In the genomic region with DNA sequence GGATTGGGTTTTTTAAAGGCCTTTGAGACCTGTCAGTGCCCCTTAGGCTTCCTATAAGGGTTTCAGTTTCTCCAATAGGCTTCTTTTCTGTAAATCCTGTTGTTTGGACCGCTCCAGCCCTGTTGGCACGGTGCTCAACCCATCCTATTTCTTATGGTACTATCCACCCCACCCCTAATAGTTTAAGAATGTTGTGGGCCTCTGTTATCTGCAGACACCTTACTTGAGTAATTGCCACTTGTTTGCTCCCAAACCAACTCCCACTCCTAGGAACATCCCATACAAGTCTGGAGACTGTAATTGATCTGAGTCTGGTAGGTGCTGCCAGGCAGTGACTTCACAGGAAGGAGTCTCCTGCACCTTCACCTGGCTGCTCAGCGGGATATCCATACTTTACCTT, we compare ENCODE assay signal across 8 mouse cellular contexts. TPM values are rescaled to one million over a fixed set of nuclear protein-coding genes. Genes with fewer than 3 reads are reported as not detected.
DNase-seq lines count a peak whose midpoint lies in the region; ATAC-seq and TF ChIP-seq lines count a peak whose summit lies in the region.

No protein-coding gene starts in this region.

- peaks cover 17% of the 10 kb centered on the region for H3K4me1 ChIP-seq in heart, embryonic 13.5 days
- H3K4me1 ChIP-seq in E14TG2a.4 (replicated peaks; ENCODE audit: low read depth, low read length), result peaks cover 71% of the 10 kb centered on the region
- peaks cover 24% of the 10 kb centered on the region for H3K4me1 ChIP-seq in forebrain, embryonic 13.5 days
- peaks cover 32% of the 10 kb centered on the region for H3K4me1 ChIP-seq in liver, embryonic 15.5 days (replicated peaks)

- 45% methylated on average over 3 of the region's 3 CpGs for WGBS in heart, embryonic 13.5 days
- 55% methylated on average over 3 of the region's 3 CpGs for WGBS in forebrain, embryonic 13.5 days
- 46% methylated on average over 3 of the region's 3 CpGs for WGBS in liver, embryonic 15.5 days (ENCODE audit: insufficient replicate concordance)

- peak overlapping the region; percentile 96 for H3K4me3 ChIP-seq in heart, embryonic 13.5 days
- peak overlapping the region; percentile 95 for H3K4me3 ChIP-seq in E14TG2a.4 (replicated peaks; ENCODE audit: low read length)
- H3K4me3 ChIP-seq in forebrain, embryonic 13.5 days, result peak overlapping the region; percentile 85
- H3K4me3 ChIP-seq in liver, embryonic 15.5 days (replicated peaks), result peak overlapping the region; percentile 95

- no peak for TF ChIP-seq CTCF in E14TG2a.4 (conservative IDR thresholded peaks at IDR 0.05; ENCODE audit: low read length)

- H3K9me3 ChIP-seq in heart, embryonic 13.5 days, result no peaks in the 10 kb centered on the region
- H3K9me3 ChIP-seq in E14TG2a.4 (ENCODE audit: low read length), result no peaks in the 10 kb centered on the region
- H3K9me3 ChIP-seq in forebrain, embryonic 13.5 days (replicated peaks), result no peaks in the 10 kb centered on the region
- H3K9me3 ChIP-seq in liver, embryonic 15.5 days (replicated peaks), result no peaks in the 10 kb centered on the region

- peaks cover 47% of the 10 kb centered on the region for H3K36me3 ChIP-seq in heart, embryonic 13.5 days
- peaks cover 73% of the 10 kb centered on the region for H3K36me3 ChIP-seq in E14TG2a.4 (ENCODE audit: insufficient read depth, low read length)
- H3K36me3 ChIP-seq in forebrain, embryonic 13.5 days (ENCODE audit: poor library complexity, severe bottlenecking), result peaks cover 60% of the 10 kb centered on the region
- peaks cover 48% of the 10 kb centered on the region for H3K36me3 ChIP-seq in liver, embryonic 15.5 days (replicated peaks)

- no peak for DNase-seq in heart, adult 18-20 months
- no peak for DNase-seq in urinary bladder, postnatal 14 days (ENCODE audit: low spot score)
- no peak for DNase-seq in adrenal gland, postnatal 10 days
- DNase-seq in urinary bladder, postnatal 36 days (ENCODE audit: low spot score in 2 of 2), result no peak

- peak overlapping the region; percentile 93 for H3K4me2 ChIP-seq in heart, embryonic 13.5 days
- H3K4me2 ChIP-seq in forebrain, embryonic 13.5 days, result peak overlapping the region; percentile 94
- peak overlapping the region; percentile 84 for H3K4me2 ChIP-seq in liver, embryonic 15.5 days

- peak overlapping the region; percentile 94 for H3K27ac ChIP-seq in heart, embryonic 13.5 days (replicated peaks)
- H3K27ac ChIP-seq in forebrain, embryonic 13.5 days, result peak overlapping the region; percentile 90
- H3K27ac ChIP-seq in liver, embryonic 15.5 days (replicated peaks), result peak overlapping the region; percentile 94

- H3K27me3 ChIP-seq in heart, embryonic 13.5 days (replicated peaks), result no peaks in the 10 kb centered on the region
- H3K27me3 ChIP-seq in E14TG2a.4 (ENCODE audit: insufficient read depth, low read length), result no peaks in the 10 kb centered on the region
- no peaks in the 10 kb centered on the region for H3K27me3 ChIP-seq in forebrain, embryonic 13.5 days
- H3K27me3 ChIP-seq in liver, embryonic 15.5 days, result no peaks in the 10 kb centered on the region

- peak overlapping the region; percentile 94 for H3K9ac ChIP-seq in heart, embryonic 13.5 days
- H3K9ac ChIP-seq in forebrain, embryonic 13.5 days, result peak overlapping the region; percentile 81
- H3K9ac ChIP-seq in liver, embryonic 15.5 days, result peak overlapping the region; percentile 84

- ATAC-seq in heart, embryonic 13.5 days (ENCODE audit: extremely low read depth, insufficient number of reproducible peaks, low FRiP score, low TSS enrichment), result no peak
- no peak for ATAC-seq in forebrain, embryonic 13.5 days
- no peak for ATAC-seq in liver, embryonic 15.5 days (ENCODE audit: insufficient read depth)

RNA-seq across cellular contexts. Expression of gene Leng8, which starts 0.9 kb away (rescaled TPM):
- polyA plus RNA-seq in heart, embryonic 13.5 days (2015; fragmentation: Nextera tagmentation; extraction: Ambion mirVana), result 44.4 and 45.9 TPM in 2 replicates
- total RNA-seq in heart, adult 18-20 months (2021), result 10 to 100 TPM; 21.2 to 31.9 TPM
- 61.3 and 71.1 TPM in 2 replicates for polyA plus RNA-seq in forebrain, embryonic 13.5 days (2015; fragmentation: Nextera tagmentation; extraction: Ambion mirVana)
- 20.1 and 25.2 TPM in 2 replicates for polyA plus RNA-seq in liver, embryonic 15.5 days (2015; fragmentation: Nextera tagmentation; extraction: Ambion mirVana)
- 100 to 1,000 TPM in 1 of 2 experiments, 10 to 100 TPM in 1; 66.0 to 134 TPM for total RNA-seq in adrenal gland, postnatal 10 days (2021)

RNA-seq across cellular contexts. Expression of gene Leng9, which starts 12.4 kb away (rescaled TPM):
- polyA plus RNA-seq in heart, embryonic 13.5 days (2015; fragmentation: Nextera tagmentation; extraction: Ambion mirVana), result 1.8 and 2.0 TPM in 2 replicates
- total RNA-seq in heart, adult 18-20 months (2021), result 1 to 10 TPM; 2.6 TPM
- polyA plus RNA-seq in forebrain, embryonic 13.5 days (2015; fragmentation: Nextera tagmentation; extraction: Ambion mirVana), result 3.5 and 3.9 TPM in 2 replicates
- 0.98 TPM in 2 replicates for polyA plus RNA-seq in liver, embryonic 15.5 days (2015; fragmentation: Nextera tagmentation; extraction: Ambion mirVana)
- total RNA-seq in adrenal gland, postnatal 10 days (2021), result 1 to 10 TPM; 5.5 to 9.8 TPM

RNA-seq across cellular contexts. Expression of gene Ttyh1, which starts 18.5 kb away (rescaled TPM):
- polyA plus RNA-seq in heart, embryonic 13.5 days (2015; fragmentation: Nextera tagmentation; extraction: Ambion mirVana), result 0.88 and 1.0 TPM in 2 replicates
- total RNA-seq in heart, adult 18-20 months (2021), result under 1 TPM; 0.69 to 0.92 TPM
- polyA plus RNA-seq in forebrain, embryonic 13.5 days (2015; fragmentation: Nextera tagmentation; extraction: Ambion mirVana), result 121 and 149 TPM in 2 replicates
- 0.38 and 0.39 TPM in 2 replicates for polyA plus RNA-seq in liver, embryonic 15.5 days (2015; fragmentation: Nextera tagmentation; extraction: Ambion mirVana)
- total RNA-seq in adrenal gland, postnatal 10 days (2021), result 1 to 10 TPM; 6.4 to 9.1 TPM

RNA-seq across cellular contexts. Expression of gene Cdc42ep5, which starts 26.9 kb away (rescaled TPM):
- polyA plus RNA-seq in heart, embryonic 13.5 days (2015; fragmentation: Nextera tagmentation; extraction: Ambion mirVana), result 26.5 and 26.7 TPM in 2 replicates
- 1 to 10 TPM; 4.1 to 4.6 TPM for total RNA-seq in heart, adult 18-20 months (2021)
- 5.1 and 5.2 TPM in 2 replicates for polyA plus RNA-seq in forebrain, embryonic 13.5 days (2015; fragmentation: Nextera tagmentation; extraction: Ambion mirVana)
- 6.1 and 6.3 TPM in 2 replicates for polyA plus RNA-seq in liver, embryonic 15.5 days (2015; fragmentation: Nextera tagmentation; extraction: Ambion mirVana)
- 10 to 100 TPM; 24.8 to 25.3 TPM for total RNA-seq in adrenal gland, postnatal 10 days (2021)

Comparison
In these comparisons a context has a peak if more than half of its experiments do, and no peak if none do; other contexts are left out.
1. RNA of gene Ttyh1, which starts 18.5 kb away (polyA plus RNA-seq): 121 to 149 TPM in forebrain, embryonic 13.5 days; 0.88 to 1.0 TPM in heart, embryonic 13.5 days and 0.38 to 0.39 TPM in liver, embryonic 15.5 days; every median in the first group is over 10 times any median in the second.
2. Peak in every context shown above with its lines, with median percentiles within 50 percentile points of each other: H3K27ac ChIP-seq, H3K4me2 ChIP-seq, H3K4me3 ChIP-seq and H3K9ac ChIP-seq.